ENCODE assay signal across 17 mouse cellular contexts in the genomic region with DNA sequence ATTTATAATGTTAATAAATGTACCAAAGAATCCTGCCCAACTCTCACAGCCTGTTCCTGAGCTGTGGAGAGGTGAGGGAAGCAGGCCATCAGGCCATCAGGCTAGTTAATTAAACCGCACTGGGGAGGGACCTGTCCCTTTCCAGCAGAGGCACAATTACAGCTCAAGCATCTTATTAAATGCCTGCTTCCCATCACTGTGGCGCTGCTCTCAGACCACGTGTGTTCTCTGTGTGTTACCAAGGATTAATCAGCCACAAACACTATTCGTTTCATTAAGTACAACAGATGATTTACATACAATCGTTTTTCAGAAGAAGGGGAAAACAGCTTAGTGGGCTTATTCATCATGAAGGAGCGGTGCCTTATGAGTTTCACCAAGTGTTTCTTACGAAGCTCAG.
DNase-seq lines count a peak whose midpoint lies in the region; ATAC-seq and TF ChIP-seq lines count a peak whose summit lies in the region.
"Had no signal": no experiment of that assay in that cellular context is flagged by ENCODE, and none has a peak within 500 bp of the region (broad histone marks: within the 10 kb centered on the region; RNA-seq: fewer than 3 reads in every experiment).

No protein-coding gene starts in this region.

- H3K4me3 ChIP-seq in midbrain, embryonic 11.5 days (ENCODE audit: low read depth, low read length): no peak overlapping the region
- H3K4me3 ChIP-seq in midbrain, embryonic 10.5 days: no peak overlapping the region
- H3K4me3 ChIP-seq in midbrain, embryonic 15.5 days: no peak overlapping the region
- H3K4me3 ChIP-seq in left cerebral cortex, adult 2 months: no peak overlapping the region
- H3K4me3 ChIP-seq in lung, adult 2 months (replicated peaks; ENCODE audit: extremely low read depth, low read depth, low read length): no peak overlapping the region
- H3K4me3 ChIP-seq: heart, embryonic 13.5 days; liver, embryonic 12.5 days had no signal

- 85% methylated on average over 7 of the region's 7 CpGs for WGBS in midbrain, embryonic 11.5 days
- WGBS in midbrain, embryonic 10.5 days: 91% methylated on average over 7 of the region's 7 CpGs
- 55% methylated on average over 7 of the region's 7 CpGs for WGBS in midbrain, embryonic 15.5 days
- 94% methylated on average over 7 of the region's 7 CpGs for WGBS in lung, adult 2 months

- no peaks in the 10 kb centered on the region for H3K27me3 ChIP-seq in midbrain, embryonic 11.5 days (ENCODE audit: control insufficient read depth, insufficient read depth, low read length)
- no peaks in the 10 kb centered on the region for H3K27me3 ChIP-seq in midbrain, embryonic 10.5 days (ENCODE audit: low read depth, poor library complexity, severe bottlenecking)
- no peaks in the 10 kb centered on the region for H3K27me3 ChIP-seq in midbrain, embryonic 15.5 days (replicated peaks)
- H3K27me3 ChIP-seq: CH12.LX; heart, embryonic 13.5 days; liver, embryonic 12.5 days had no signal

- TF ChIP-seq CTCF in left cerebral cortex, adult 2 months (IDR thresholded peaks at IDR 0.05): no peak
- no peak for TF ChIP-seq CTCF in lung, adult 2 months (IDR thresholded peaks at IDR 0.05; ENCODE audit: insufficient read depth, low read length)

- H3K27ac ChIP-seq in midbrain, embryonic 11.5 days (ENCODE audit: low read depth, low read length): no peak overlapping the region
- no peak overlapping the region for H3K27ac ChIP-seq in midbrain, embryonic 10.5 days (replicated peaks)
- H3K27ac ChIP-seq in midbrain, embryonic 15.5 days: peak overlapping the region; percentile 23
- H3K27ac ChIP-seq in left cerebral cortex, adult 2 months: no peak overlapping the region
- H3K27ac ChIP-seq: heart, embryonic 13.5 days; liver, embryonic 12.5 days had no signal

- H3K9me3 ChIP-seq in midbrain, embryonic 11.5 days (ENCODE audit: control insufficient read depth, low read length): no peaks in the 10 kb centered on the region
- no peaks in the 10 kb centered on the region for H3K9me3 ChIP-seq in midbrain, embryonic 10.5 days (replicated peaks)
- no peaks in the 10 kb centered on the region for H3K9me3 ChIP-seq in midbrain, embryonic 15.5 days
- H3K9me3 ChIP-seq: heart, embryonic 13.5 days; liver, embryonic 12.5 days had no signal

- H3K36me3 ChIP-seq in midbrain, embryonic 11.5 days (ENCODE audit: control insufficient read depth, insufficient read depth, low read length): no peaks in the 10 kb centered on the region
- H3K36me3 ChIP-seq in midbrain, embryonic 10.5 days: peaks cover 2% of the 10 kb centered on the region; the same call in 1 of the 2 replicates
- H3K36me3 ChIP-seq in midbrain, embryonic 15.5 days (replicated peaks): no peaks in the 10 kb centered on the region

- TF ChIP-seq POLR2A in lung, adult 2 months (IDR thresholded peaks at IDR 0.05; ENCODE audit: borderline replicate concordance, extremely low read depth, low read depth, low read length): no peak

- H3K9ac ChIP-seq in midbrain, embryonic 11.5 days (ENCODE audit: low read length): no peak overlapping the region
- H3K9ac ChIP-seq in midbrain, embryonic 15.5 days: no peak overlapping the region
- H3K9ac ChIP-seq: heart, embryonic 13.5 days; liver, embryonic 12.5 days had no signal

- no peak for ATAC-seq in midbrain, embryonic 11.5 days (ENCODE audit: low FRiP score)
- no peak for ATAC-seq in midbrain, embryonic 15.5 days (replicated peaks)
- ATAC-seq: liver, embryonic 12.5 days; lung, postnatal 0 days had no signal

- peak; percentile 55 for DNase-seq in cerebellum, adult 9-10 months
- no peak for DNase-seq in cerebellum, postnatal 4 days (ENCODE audit: low spot score in 2 of 2)
- peak; percentile 28 for DNase-seq in midbrain, embryonic 11.5 days (ENCODE audit: low spot score, missing footprints)
- no peak for DNase-seq in midbrain, embryonic 10.5 days (ENCODE audit: low spot score)
- DNase-seq in frontal cortex, postnatal 25 days (ENCODE audit: low spot score in 2 of 2): no peak
- no peak for DNase-seq in left cerebral cortex, adult 2 months (ENCODE audit: extremely low spot score in 1 of 2, low spot score in 2 of 2)
- DNase-seq in lung, adult 2 months: no peak
- DNase-seq: embryo, embryonic 11 days; heart, postnatal 4 days; kidney, adult 2 months; kidney, postnatal 25 days; left cerebral cortex, postnatal 4 days had no signal

- no peak overlapping the region for H3K4me2 ChIP-seq in midbrain, embryonic 11.5 days
- H3K4me2 ChIP-seq in midbrain, embryonic 15.5 days: no peak overlapping the region
- H3K4me2 ChIP-seq: heart, embryonic 13.5 days; liver, embryonic 12.5 days had no signal

- no peaks in the 10 kb centered on the region for H3K4me1 ChIP-seq in midbrain, embryonic 11.5 days (ENCODE audit: control insufficient read depth, insufficient read depth, low read length)
- 0 out of 2 replicates have a peak, but pooled peaks cover 2% of the 10 kb centered on the region for H3K4me1 ChIP-seq in midbrain, embryonic 10.5 days
- peaks cover 26% of the 10 kb centered on the region for H3K4me1 ChIP-seq in midbrain, embryonic 15.5 days
- no peaks in the 10 kb centered on the region for H3K4me1 ChIP-seq in lung, adult 2 months (ENCODE audit: control insufficient read depth, insufficient read depth, low read length)

- intact Hi-C loops in left cerebral cortex, adult 2 months (cut with DNase I): no loop called here

Comparison
In these comparisons a context has a peak if more than half of its experiments do, and no peak if none do; other contexts are left out.
1. DNase-seq: peak in cerebellum, adult 9-10 months (single experiment) and midbrain, embryonic 11.5 days (single experiment); none in cerebellum, postnatal 4 days (0 of 2), midbrain, embryonic 10.5 days (single experiment), frontal cortex, postnatal 25 days (0 of 2), left cerebral cortex, adult 2 months (0 of 2) and lung, adult 2 months (single experiment).